Mouse (Mus musculus): ENCODE results near the gene Usp43. TPM values are rescaled to one million over a fixed set of nuclear protein-coding genes. Genes with fewer than 3 reads are reported as not detected.

Gene Usp43
- polyA plus RNA-seq, 1 experiment from 2014 or later: 3.0 TPM

DNA sequence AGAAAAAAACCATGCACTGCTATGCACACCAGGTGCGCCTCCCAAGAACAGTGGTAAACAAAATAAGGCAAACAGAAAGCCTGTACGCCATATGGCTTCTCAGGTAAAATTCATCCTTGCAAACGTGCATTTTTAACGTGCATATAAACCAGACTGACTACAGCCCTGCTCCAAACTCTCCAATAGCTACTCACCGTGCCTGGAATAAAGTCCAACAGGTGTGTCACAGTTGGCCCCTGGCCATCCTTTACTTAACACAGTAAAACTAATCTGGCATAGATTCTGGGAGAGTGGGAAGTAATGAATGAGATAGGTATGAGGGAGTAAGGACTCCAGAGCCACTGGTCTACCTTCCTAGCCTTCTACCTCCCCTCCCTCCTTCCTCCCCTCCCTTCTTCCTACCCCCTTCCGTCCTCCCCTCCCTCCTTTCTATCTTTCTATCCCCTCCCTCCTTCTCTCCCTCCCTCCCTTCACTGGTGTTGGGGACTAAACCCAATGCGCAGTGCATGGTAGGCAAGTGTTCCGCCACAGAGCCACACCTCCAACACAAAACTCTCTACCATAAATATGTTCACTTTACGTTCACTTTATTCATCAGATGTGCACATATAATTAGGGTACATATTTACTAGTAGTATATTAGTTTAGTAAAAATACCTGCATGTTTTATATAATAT lies 56.3 kb downstream of the Usp43 start:
- no peak for TF ChIP-seq EP300 (IDR thresholded peaks at IDR 0.05)
- TF ChIP-seq CTCF (IDR thresholded peaks at IDR 0.05): no peak
- no peaks in the 10 kb centered on the region for H3K36me3 ChIP-seq (ENCODE audit: insufficient read depth, low read length)
- H3K9me3 ChIP-seq (ENCODE audit: low read length): no peaks in the 10 kb centered on the region
- WGBS: 77% methylated on average over 9 of the region's 9 CpGs
- no peak for ATAC-seq
- no peak overlapping the region for H3K9ac ChIP-seq (replicated peaks; ENCODE audit: low read depth)
- no peak overlapping the region for H3K4me3 ChIP-seq (ENCODE audit: low read depth, low read length)
- H3K4me2 ChIP-seq (replicated peaks; ENCODE audit: low read depth, low read length): no peak overlapping the region
- H3K27me3 ChIP-seq (replicated peaks; ENCODE audit: insufficient read depth, low read length): no peaks in the 10 kb centered on the region
- DNase-seq (ENCODE audit: low spot score): peak; percentile 32
- H3K4me1 ChIP-seq (ENCODE audit: insufficient read depth, low read depth, low read length): peaks cover 2% of the 10 kb centered on the region; the same call in 1 of the 2 replicates
- no peak overlapping the region for H3K27ac ChIP-seq (ENCODE audit: low read length)

DNA sequence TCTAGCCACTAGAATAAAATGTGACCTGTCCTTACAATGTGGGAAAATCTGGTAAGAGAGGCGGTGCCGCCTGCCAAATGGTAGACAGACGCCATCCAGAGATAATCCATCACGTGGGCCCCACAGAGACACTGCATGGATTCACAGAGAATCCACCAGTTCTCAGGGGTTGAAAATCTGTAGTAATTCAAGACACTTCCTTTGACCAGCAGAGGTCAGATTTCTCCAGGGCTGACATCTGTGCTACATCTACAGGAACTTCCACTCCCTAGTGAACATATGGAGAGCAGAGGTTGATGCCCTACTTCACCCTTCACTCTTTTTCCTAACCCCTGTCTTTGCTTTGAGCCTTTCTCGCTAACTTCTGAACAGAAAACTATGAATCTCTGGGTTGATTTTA lies 56.9 kb downstream of the Usp43 start:
- 67% methylated on average over 5 of the region's 5 CpGs for WGBS
- no peak for TF ChIP-seq EP300 (IDR thresholded peaks at IDR 0.05)
- peak; percentile 48 for TF ChIP-seq CTCF (IDR thresholded peaks at IDR 0.05)
- Histone ChIP-seq H3K4me2 (replicated peaks; ENCODE audit: low read depth, low read length) (no peak overlapping the region), H3K27ac (ENCODE audit: low read length) (no peak overlapping the region), H3K9ac (replicated peaks; ENCODE audit: low read depth) (no peak overlapping the region), H3K4me1 (ENCODE audit: insufficient read depth, low read depth, low read length) (peaks cover 2% of the 10 kb centered on the region; the same call in 1 of the 2 replicates), H3K4me3 (ENCODE audit: low read depth, low read length) (no peak overlapping the region), H3K27me3 (replicated peaks; ENCODE audit: insufficient read depth, low read length) (no peaks in the 10 kb centered on the region), H3K9me3 (ENCODE audit: low read length) (no peaks in the 10 kb centered on the region), H3K36me3 (ENCODE audit: insufficient read depth, low read length) (no peaks in the 10 kb centered on the region)
- ATAC-seq (no peak), DNase-seq (ENCODE audit: low spot score) (peak; percentile 26)

DNA sequence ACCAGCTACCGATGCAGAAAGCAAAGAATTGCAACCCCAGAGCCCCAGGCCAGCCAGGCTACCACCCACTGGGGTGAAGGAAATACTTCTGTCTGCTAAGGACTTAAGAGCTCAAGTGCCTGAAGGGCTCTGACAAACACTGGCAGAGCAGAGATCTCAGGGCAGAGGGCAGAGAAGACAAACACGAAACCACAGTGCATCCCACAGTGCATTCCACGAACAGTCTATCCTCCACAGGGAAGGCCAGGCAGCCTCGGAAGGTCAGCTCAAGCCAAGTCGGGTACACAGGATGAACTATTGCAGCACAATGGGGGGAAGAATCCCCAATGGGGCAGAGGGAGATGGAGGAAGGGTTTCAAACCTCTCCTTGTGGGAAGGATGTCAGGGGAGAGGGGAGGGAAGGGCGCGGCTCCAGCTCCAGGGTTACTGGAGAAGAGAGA lies 60.5 kb downstream of the Usp43 start:
- Histone ChIP-seq H3K4me3 (ENCODE audit: low read depth, low read length) (no peak overlapping the region), H3K27ac (ENCODE audit: low read length) (peak overlapping the region; percentile 71), H3K9ac (replicated peaks; ENCODE audit: low read depth) (no peak overlapping the region), H3K36me3 (ENCODE audit: insufficient read depth, low read length) (no peaks in the 10 kb centered on the region), H3K4me1 (ENCODE audit: insufficient read depth, low read depth, low read length) (peaks cover 2% of the 10 kb centered on the region; the same call in 1 of the 2 replicates), H3K4me2 (replicated peaks; ENCODE audit: low read depth, low read length) (peak overlapping the region; percentile 22), H3K27me3 (replicated peaks; ENCODE audit: insufficient read depth, low read length) (no peaks in the 10 kb centered on the region), H3K9me3 (ENCODE audit: low read length) (no peaks in the 10 kb centered on the region)
- 3% methylated on average over 7 of the region's 7 CpGs for WGBS
- ATAC-seq: peak; percentile 80
- TF ChIP-seq EP300 (IDR thresholded peaks at IDR 0.05): no peak
- no peak for TF ChIP-seq CTCF (IDR thresholded peaks at IDR 0.05)
- peak; percentile 47 for DNase-seq (ENCODE audit: low spot score)

DNA sequence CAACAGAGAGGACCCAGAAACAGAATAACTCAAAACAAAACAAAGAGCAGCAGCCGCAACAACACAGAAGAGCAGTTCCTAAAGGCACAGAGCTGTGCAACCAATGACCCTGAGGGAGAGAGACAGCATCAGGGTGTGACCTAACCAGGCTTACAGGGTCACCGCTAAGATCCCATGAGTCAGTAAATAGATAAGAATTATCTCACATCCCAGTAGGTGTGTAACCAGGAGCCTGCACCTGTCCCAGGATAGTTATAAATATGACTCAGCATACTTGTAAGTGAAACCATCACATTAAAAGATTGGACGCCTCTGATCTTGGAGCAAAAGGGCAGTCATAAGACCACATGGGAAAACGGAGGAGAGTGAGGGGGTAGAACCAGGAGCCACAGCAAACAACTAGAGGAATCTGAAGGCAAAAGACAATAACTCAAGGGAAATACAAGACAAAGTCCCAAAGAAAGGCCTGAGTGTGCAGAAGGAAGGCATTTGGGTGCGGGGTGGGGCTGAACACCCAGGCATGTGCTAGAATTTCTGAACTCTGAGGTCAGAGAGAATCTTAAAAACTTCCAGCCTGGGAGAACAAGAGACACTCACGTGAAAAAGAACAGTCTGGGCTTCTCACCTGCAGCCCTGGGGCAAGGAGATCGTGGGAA lies 61.1 kb downstream of the Usp43 start:
- no peak for TF ChIP-seq CTCF (IDR thresholded peaks at IDR 0.05)
- TF ChIP-seq EP300 (IDR thresholded peaks at IDR 0.05): no peak
- Histone ChIP-seq H3K4me3 (ENCODE audit: low read depth, low read length) (no peak overlapping the region), H3K4me1 (ENCODE audit: insufficient read depth, low read depth, low read length) (peaks cover 2% of the 10 kb centered on the region; the same call in 1 of the 2 replicates), H3K36me3 (ENCODE audit: insufficient read depth, low read length) (no peaks in the 10 kb centered on the region), H3K9ac (replicated peaks; ENCODE audit: low read depth) (no peak overlapping the region), H3K9me3 (ENCODE audit: low read length) (no peaks in the 10 kb centered on the region), H3K27ac (ENCODE audit: low read length) (peak overlapping the region; percentile 71; the same call in 1 of the 2 replicates), H3K4me2 (replicated peaks; ENCODE audit: low read depth, low read length) (peak overlapping the region; percentile 22; the same call in 1 of the 2 replicates), H3K27me3 (replicated peaks; ENCODE audit: insufficient read depth, low read length) (no peaks in the 10 kb centered on the region)
- DNase-seq (ENCODE audit: low spot score): peak; percentile 46
- WGBS: 41% methylated on average over 7 of the region's 7 CpGs
- peak; percentile 70 for ATAC-seq

DNA sequence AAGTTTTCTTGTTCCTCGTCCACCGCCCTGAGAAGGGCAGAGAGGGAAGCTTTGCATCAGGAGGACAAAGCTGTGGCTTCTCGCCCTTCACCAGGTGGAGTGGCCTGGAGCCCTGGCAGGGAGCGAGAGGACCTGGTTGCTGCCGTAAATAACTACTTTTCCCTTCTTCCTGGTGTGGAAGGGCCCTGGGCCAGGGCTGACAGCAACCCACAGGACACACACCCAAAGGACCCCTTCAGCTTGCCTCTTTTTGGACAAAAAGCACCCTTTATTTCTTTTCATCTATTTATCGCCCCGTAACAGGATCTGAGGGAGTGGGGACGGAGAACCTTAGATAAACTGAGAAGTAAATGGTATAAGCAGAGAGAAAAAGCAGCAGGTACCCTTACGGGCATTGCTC lies 63.4 kb downstream of the Usp43 start:
- no peak overlapping the region for H3K27ac ChIP-seq (ENCODE audit: low read length)
- H3K4me2 ChIP-seq (replicated peaks; ENCODE audit: low read depth, low read length): no peak overlapping the region
- no peaks in the 10 kb centered on the region for H3K27me3 ChIP-seq (replicated peaks; ENCODE audit: insufficient read depth, low read length)
- ATAC-seq (no peak), DNase-seq (ENCODE audit: low spot score) (no peak)
- H3K4me3 ChIP-seq (ENCODE audit: low read depth, low read length): no peak overlapping the region
- 83% methylated on average over 9 of the region's 9 CpGs for WGBS
- H3K9me3 ChIP-seq (ENCODE audit: low read length): no peaks in the 10 kb centered on the region
- no peak for TF ChIP-seq EP300 (IDR thresholded peaks at IDR 0.05)
- H3K36me3 ChIP-seq (ENCODE audit: insufficient read depth, low read length): no peaks in the 10 kb centered on the region
- no peak overlapping the region for H3K9ac ChIP-seq (replicated peaks; ENCODE audit: low read depth)
- peaks cover 2% of the 10 kb centered on the region; the same call in 1 of the 2 replicates for H3K4me1 ChIP-seq (ENCODE audit: insufficient read depth, low read depth, low read length)

DNA sequence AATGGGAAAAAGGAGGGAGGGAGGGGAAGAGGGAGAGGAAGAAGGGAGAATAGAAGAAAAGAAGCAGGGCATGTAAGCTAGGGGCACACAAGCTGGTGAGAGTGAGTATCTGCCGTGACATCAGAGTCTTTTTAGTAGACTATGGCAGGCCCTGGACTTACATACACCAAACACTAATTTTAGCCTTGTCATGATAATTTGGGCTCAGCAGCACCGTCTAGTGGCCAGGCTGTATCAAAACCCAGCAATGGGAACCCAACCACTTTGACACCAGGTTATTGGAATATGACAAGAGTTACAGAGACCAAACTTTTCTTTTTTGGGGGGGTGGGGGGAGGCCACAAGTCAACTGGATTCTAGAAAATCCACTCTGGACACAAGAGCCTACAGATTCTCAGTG lies 66.9 kb downstream of the Usp43 start:
- Histone ChIP-seq H3K9ac (replicated peaks; ENCODE audit: low read depth) (no peak overlapping the region), H3K4me1 (ENCODE audit: insufficient read depth, low read depth, low read length) (no peaks in the 10 kb centered on the region), H3K4me3 (ENCODE audit: low read depth, low read length) (no peak overlapping the region), H3K9me3 (ENCODE audit: low read length) (no peaks in the 10 kb centered on the region), H3K27ac (ENCODE audit: low read length) (no peak overlapping the region), H3K36me3 (ENCODE audit: insufficient read depth, low read length) (no peaks in the 10 kb centered on the region), H3K4me2 (replicated peaks; ENCODE audit: low read depth, low read length) (no peak overlapping the region), H3K27me3 (replicated peaks; ENCODE audit: insufficient read depth, low read length) (no peaks in the 10 kb centered on the region)
- DNase-seq (ENCODE audit: low spot score) (peak; percentile 68), ATAC-seq (no peak)
- TF ChIP-seq CTCF (IDR thresholded peaks at IDR 0.05): peak; percentile 84
- no peak for TF ChIP-seq EP300 (IDR thresholded peaks at IDR 0.05)
- 29% methylated on average over 2 of the region's 2 CpGs for WGBS
